Mouse (Mus musculus) liver, embryonic 16.5 days (tissue): ENCODE data around the gene Fat3. TPM values are rescaled to one million over a fixed set of nuclear protein-coding genes. Genes with fewer than 3 reads are reported as not detected.

Experiments
- ATAC-seq: fragments of 200-750 bp; cut with Nextera tagmentation; 2 replicates; pipeline ENCODE4 v1.8.0; 2017; ENCODE audit warnings: low read depth, mild to moderate bottlenecking, moderate number of reproducible peaks, moderate library complexity
- H3K27ac ChIP-seq: fragments of 300-500 bp; sonication (generic); 2 replicates; pipeline ENCODE4 v1.5.1; 2014; ENCODE audit warnings: mild to moderate bottlenecking, low read length
- H3K27me3 ChIP-seq: fragments of 300-500 bp; sonication (generic); 2 replicates; pipeline ENCODE4 v1.6.1; 2014; ENCODE audit warnings: low read depth, low read length, mixed read lengths; ENCODE audit not compliant: control insufficient read depth, insufficient read depth
- H3K36me3 ChIP-seq: fragments of 300-500 bp; sonication (generic); 2 replicates; pipeline ENCODE4 v1.6.1; 2014; ENCODE audit warnings: mild to moderate bottlenecking; ENCODE audit not compliant: control insufficient read depth, insufficient read depth
- H3K4me1 ChIP-seq: fragments of 300-500 bp; sonication (generic); 2 replicates; pipeline ENCODE4 v1.6.1; 2014; ENCODE audit warnings: low read depth, low read length, mixed read lengths; ENCODE audit not compliant: control insufficient read depth
- H3K4me2 ChIP-seq: fragments of 300-500 bp; sonication (generic); 2 replicates; pipeline ENCODE4 v1.6.1; 2014; ENCODE audit warnings: low read depth, low read length, mixed read lengths
- H3K4me3 ChIP-seq: fragments of 300-500 bp; sonication (generic); 2 replicates; pipeline ENCODE4 v1.5.1; 2014; ENCODE audit warnings: low read depth, mild to moderate bottlenecking, low read length
- H3K9ac ChIP-seq: fragments of 300-500 bp; sonication (generic); 2 replicates; pipeline ENCODE4 v1.6.1; 2014; ENCODE audit warnings: low read depth, low read length
- H3K9me3 ChIP-seq: fragments of 300-500 bp; sonication (generic); replicated peaks from 2 replicates; pipeline ENCODE4 v1.6.1; 2016; ENCODE audit warnings: low read length; ENCODE audit not compliant: control insufficient read depth
- WGBS: fragments of 180-500 bp; shearing (Covaris S2); extraction: QIAGEN DNeasy Blood & Tissue Kit; methylation state at CpG from one replicate; pipeline ENCODE4 v1.1.7; 2014; ENCODE audit not compliant: insufficient replicate concordance; 5-methylcytosine and 5-hydroxymethylcytosine counted together
- polyA plus RNA-seq: library from polyadenylated mRNA; unstranded; fragments of >200 nt; fragmentation: Nextera tagmentation; extraction: Ambion mirVana; gene quantifications from 2 replicates; pipeline ENCODE4 v1.2.1, GENCODE M21; 2015

Fat3 gene
- polyA plus RNA-seq, 1 experiment from 2014 or later = 0.06 TPM

- H3K36me3 ChIP-seq = no peaks in the 10 kb centered on the region
- H3K4me3 ChIP-seq = no peak overlapping the region
- no peak overlapping the region for H3K4me2 ChIP-seq
- H3K27me3 ChIP-seq = no peaks in the 10 kb centered on the region
- ATAC-seq = no peak
- WGBS = 58% methylated on average over 5 of the region's 5 CpGs
- H3K27ac ChIP-seq = no peak overlapping the region
- no peaks in the 10 kb centered on the region for H3K4me1 ChIP-seq
- no peak overlapping the region for H3K9ac ChIP-seq
- no peaks in the 10 kb centered on the region for H3K9me3 ChIP-seq
These were observed 581.6 kb downstream of the Fat3 start for GRCm38 (mm10) chr9:15919373-15920005.

GRCm38 (mm10) chr9:15916600-15916999 is 584.5 kb downstream of the Fat3 start:
- no peaks in the 10 kb centered on the region for H3K9me3 ChIP-seq
- no peak overlapping the region for H3K4me3 ChIP-seq
- H3K27me3 ChIP-seq = no peaks in the 10 kb centered on the region
- no peak overlapping the region for H3K9ac ChIP-seq
- no peak overlapping the region for H3K4me2 ChIP-seq
- no peaks in the 10 kb centered on the region for H3K4me1 ChIP-seq
- no peak for ATAC-seq
- H3K27ac ChIP-seq = no peak overlapping the region
- no peaks in the 10 kb centered on the region for H3K36me3 ChIP-seq

GRCm38 (mm10) chr9:15912735-15913134 is 588.4 kb downstream of the Fat3 start:
- no peaks in the 10 kb centered on the region for H3K9me3 ChIP-seq
- no peak overlapping the region for H3K4me2 ChIP-seq
- no peak overlapping the region for H3K27ac ChIP-seq
- 29% methylated on average over 1 of the region's 1 CpGs for WGBS
- no peak for ATAC-seq
- H3K36me3 ChIP-seq = no peaks in the 10 kb centered on the region
- H3K4me1 ChIP-seq = no peaks in the 10 kb centered on the region
- no peaks in the 10 kb centered on the region for H3K27me3 ChIP-seq
- H3K4me3 ChIP-seq = no peak overlapping the region
- H3K9ac ChIP-seq = no peak overlapping the region

GRCm38 (mm10) chr9:15909397-15910113 is 591.5 kb downstream of the Fat3 start:
- no peaks in the 10 kb centered on the region for H3K36me3 ChIP-seq
- H3K27ac ChIP-seq = no peak overlapping the region
- no peaks in the 10 kb centered on the region for H3K27me3 ChIP-seq
- H3K4me1 ChIP-seq = no peaks in the 10 kb centered on the region
- 37% methylated on average over 2 of the region's 2 CpGs for WGBS
- H3K9me3 ChIP-seq = no peaks in the 10 kb centered on the region
- no peak overlapping the region for H3K4me3 ChIP-seq
- ATAC-seq = no peak
- no peak overlapping the region for H3K9ac ChIP-seq
- H3K4me2 ChIP-seq = no peak overlapping the region

GRCm38 (mm10) chr9:15903948-15904750 is 596.9 kb downstream of the Fat3 start:
- Histone ChIP-seq H3K9me3 (no peaks in the 10 kb centered on the region), H3K4me3 (no peak overlapping the region), H3K4me1 (no peaks in the 10 kb centered on the region), H3K36me3 (no peaks in the 10 kb centered on the region), H3K27ac (no peak overlapping the region), H3K4me2 (no peak overlapping the region), H3K9ac (no peak overlapping the region), H3K27me3 (no peaks in the 10 kb centered on the region)
- ATAC-seq = no peak
- 63% methylated on average over 9 of the region's 9 CpGs for WGBS

- Histone ChIP-seq H3K4me1 (no peaks in the 10 kb centered on the region), H3K9ac (no peak overlapping the region), H3K27me3 (no peaks in the 10 kb centered on the region), H3K4me2 (no peak overlapping the region), H3K27ac (no peak overlapping the region), H3K4me3 (no peak overlapping the region), H3K9me3 (no peaks in the 10 kb centered on the region), H3K36me3 (no peaks in the 10 kb centered on the region)
- 51% methylated on average over 2 of the region's 2 CpGs for WGBS
- no peak for ATAC-seq
These were observed 603.0 kb downstream of the Fat3 start for GRCm38 (mm10) chr9:15898112-15898511.

- Histone ChIP-seq H3K4me1 (no peaks in the 10 kb centered on the region), H3K4me3 (no peak overlapping the region), H3K9ac (no peak overlapping the region), H3K9me3 (no peaks in the 10 kb centered on the region), H3K27me3 (no peaks in the 10 kb centered on the region), H3K4me2 (no peak overlapping the region), H3K36me3 (no peaks in the 10 kb centered on the region), H3K27ac (no peak overlapping the region)
- WGBS = 55% methylated on average over 5 of the region's 5 CpGs
- ATAC-seq = no peak
These were observed 614.3 kb downstream of the Fat3 start for GRCm38 (mm10) chr9:15886756-15887155.

- no peak overlapping the region for H3K4me3 ChIP-seq
- no peak overlapping the region for H3K9ac ChIP-seq
- no peak overlapping the region for H3K4me2 ChIP-seq
- no peaks in the 10 kb centered on the region for H3K36me3 ChIP-seq
- no peak overlapping the region for H3K27ac ChIP-seq
- H3K9me3 ChIP-seq = no peaks in the 10 kb centered on the region
- no peaks in the 10 kb centered on the region for H3K27me3 ChIP-seq
- ATAC-seq = no peak
- H3K4me1 ChIP-seq = no peaks in the 10 kb centered on the region
These were observed 620.3 kb downstream of the Fat3 start for GRCm38 (mm10) chr9:15880754-15881153.

GRCm38 (mm10) chr9:15880160-15880603 is 620.9 kb downstream of the Fat3 start:
- no peak overlapping the region for H3K4me2 ChIP-seq
- ATAC-seq = no peak
- 13% methylated on average over 3 of the region's 3 CpGs for WGBS
- no peaks in the 10 kb centered on the region for H3K9me3 ChIP-seq
- no peaks in the 10 kb centered on the region for H3K27me3 ChIP-seq
- no peaks in the 10 kb centered on the region for H3K36me3 ChIP-seq
- no peak overlapping the region for H3K4me3 ChIP-seq
- H3K9ac ChIP-seq = no peak overlapping the region
- H3K4me1 ChIP-seq = no peaks in the 10 kb centered on the region
- no peak overlapping the region for H3K27ac ChIP-seq
